Mouse (Mus musculus) cerebellum, postnatal 25 days (tissue): Measurements from ENCODE around the gene Diras1.
"Not testable (repeated sequence)": the region's sequence is repeated elsewhere in the genome, so short reads cannot be mapped to it uniquely, and the experiment has no call there.

ENCODE experiments used
- DNase-seq, 2 experiments: peaks; one replicate each; pipeline ENCODE4 v3.0.0; 2021; ENCODE audit warnings: mixed read lengths in 2 of 2

The Diras1 gene

DNA sequence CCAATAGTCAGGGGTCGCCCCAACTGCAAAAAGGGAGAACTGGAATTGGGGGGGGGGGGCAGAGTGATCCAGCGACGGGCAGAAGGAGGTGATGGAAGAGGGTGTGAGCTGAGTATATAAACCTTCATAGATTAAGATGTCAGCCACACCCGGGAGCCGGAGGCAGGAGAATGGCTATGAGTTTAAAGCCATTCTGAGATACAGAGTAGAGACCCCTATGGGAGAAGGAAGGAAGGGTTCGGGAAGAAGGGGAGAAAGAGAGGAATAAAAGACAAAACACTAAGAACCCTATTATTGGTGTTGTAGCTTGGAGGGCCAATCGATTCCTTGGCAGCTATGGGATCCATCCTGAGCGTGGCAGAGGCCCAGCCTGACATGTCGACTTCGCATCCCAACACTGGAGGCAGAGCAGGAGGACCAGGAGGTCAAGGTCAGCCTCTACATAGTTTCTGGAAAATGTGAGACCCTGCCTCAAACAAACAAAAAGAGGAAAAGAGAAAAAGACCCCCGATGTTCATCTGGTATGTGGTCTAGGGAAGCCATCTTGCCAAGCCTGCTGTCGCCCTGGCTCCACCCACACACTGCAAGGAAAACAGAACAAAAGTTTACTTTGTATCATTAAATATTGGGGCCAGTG lies at the start of gene Diras1:
Gene Diras1, minus strand, starts transcription at position 24 of the 637 bp plus-strand sequence.
- no peak for DNase-seq

DNA sequence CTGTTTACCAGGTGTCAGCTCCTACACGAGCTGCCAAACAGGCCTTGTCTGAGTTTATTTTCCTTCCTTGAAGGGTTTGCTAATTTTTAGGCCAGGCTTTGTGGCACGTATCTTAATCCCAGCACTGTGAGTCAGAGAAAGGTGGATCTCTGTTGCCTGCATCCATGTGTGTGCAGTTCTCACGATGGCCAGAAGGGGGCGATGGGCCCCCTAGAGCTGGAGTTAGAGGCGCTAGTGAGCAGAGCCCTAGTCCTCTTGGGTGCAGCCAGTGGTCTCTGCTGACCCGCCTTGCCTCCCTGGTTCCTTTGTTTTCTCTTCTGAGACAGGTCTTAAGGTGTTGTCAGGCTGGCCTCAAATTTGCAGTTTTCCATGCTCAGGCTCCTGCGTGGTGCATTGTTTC lies 48.0 kb upstream of the Diras1 start:
- no peak for DNase-seq

DNA sequence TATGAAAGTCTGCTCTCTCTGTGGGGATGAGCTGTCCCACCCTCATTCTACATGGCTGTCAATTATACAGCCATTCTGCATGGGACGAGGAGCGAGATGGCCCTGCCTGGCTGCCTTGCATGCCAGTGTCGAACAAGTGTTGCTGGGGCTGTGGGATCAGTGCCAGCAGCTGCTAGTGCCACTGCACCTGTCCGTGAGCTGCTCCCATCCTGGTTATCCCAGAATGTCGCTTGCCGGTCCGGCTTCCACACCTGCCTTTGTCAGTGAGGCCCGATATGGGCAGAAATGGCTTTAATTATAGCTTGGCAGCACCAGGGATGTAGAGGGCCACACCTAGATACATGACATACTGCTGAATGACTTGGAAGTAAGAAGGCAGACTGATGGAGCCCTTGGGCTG lies 46.8 kb upstream of the Diras1 start:
- no peak for DNase-seq

DNA sequence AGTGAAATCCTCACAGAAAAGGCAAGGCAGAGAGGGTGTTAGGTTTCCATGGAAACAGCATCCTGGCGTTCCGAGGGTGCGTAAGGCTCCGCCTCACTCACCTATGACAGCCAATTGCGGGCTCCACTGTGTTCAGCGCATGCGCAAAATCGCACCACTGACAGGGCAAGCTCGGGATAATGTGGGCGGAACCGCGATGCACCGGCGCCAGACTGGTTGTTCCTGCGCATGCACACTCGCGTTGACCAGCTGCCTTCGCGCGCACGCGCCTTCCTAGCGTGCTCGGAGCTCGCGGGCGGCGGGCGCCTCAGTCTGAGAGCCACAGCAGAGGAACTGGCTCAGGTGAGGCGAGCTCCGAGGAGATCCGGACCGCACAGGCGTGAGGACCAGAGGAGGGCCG lies 44.4 kb upstream of the Diras1 start, which contains the start of gene Thop1:
Gene Thop1, plus strand, starts transcription at position 200 of the 400 bp plus-strand sequence.
- DNase-seq = peak; percentile 97 to 98

DNA sequence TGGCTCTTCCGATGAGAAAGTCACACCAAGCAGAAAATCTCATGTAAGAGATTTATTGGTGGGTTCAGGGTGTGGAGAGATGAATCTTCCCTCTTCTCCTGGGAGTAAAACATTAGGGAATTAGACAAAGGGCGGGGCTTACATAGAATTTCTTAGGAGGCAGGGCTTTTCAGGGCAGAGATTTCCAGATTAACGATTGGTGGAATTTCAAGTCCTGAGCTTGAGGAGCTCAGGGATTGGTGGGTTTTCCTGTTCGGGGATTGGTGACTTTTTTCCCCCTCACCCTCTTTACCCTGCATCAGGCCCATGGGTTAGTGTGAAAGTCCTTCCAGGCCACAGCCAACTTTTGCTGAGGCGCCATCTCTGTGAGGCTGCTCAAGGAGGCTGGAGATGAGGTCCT lies 43.2 kb upstream of the Diras1 start:
- no peak for DNase-seq

DNA sequence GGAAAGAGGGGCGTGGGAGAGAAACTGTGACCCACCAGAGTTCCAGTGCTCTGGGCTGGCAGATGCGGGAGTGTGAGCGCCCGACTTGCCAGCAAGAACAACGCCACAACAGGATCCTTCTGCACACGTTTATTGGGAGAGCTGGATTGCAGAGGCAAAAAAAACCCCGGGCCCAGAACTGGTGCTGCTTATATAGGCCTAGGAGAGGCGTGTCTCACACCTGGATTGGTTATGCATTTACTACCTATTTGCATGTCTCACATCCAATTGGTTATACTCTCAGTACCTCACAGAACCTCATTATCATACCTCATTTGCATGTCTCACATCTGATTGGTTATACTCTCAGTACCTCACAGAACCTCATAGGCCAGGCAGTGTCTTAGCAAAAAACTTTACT lies 39.1 kb upstream of the Diras1 start:
- not testable (repeated sequence) for DNase-seq

DNA sequence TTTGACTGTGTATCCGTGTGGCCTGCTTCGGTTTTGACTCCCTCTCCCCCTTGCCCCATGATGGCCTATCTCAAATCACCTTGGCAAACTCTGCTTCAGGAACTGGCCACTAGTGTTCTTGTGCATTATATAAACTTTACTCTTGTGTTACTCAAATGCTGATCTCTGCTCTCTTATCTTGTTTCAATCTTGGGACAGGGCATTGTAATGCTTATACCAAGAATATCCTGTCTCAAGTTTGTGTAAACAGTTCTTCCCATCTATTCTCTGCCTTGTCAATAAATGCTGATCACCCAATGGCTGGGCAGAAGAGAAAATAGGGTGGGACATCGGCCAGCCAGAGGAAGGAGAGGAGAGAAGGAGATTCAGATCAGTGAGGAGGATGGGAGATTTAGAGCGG lies 37.2 kb upstream of the Diras1 start:
- DNase-seq = no peak

DNA sequence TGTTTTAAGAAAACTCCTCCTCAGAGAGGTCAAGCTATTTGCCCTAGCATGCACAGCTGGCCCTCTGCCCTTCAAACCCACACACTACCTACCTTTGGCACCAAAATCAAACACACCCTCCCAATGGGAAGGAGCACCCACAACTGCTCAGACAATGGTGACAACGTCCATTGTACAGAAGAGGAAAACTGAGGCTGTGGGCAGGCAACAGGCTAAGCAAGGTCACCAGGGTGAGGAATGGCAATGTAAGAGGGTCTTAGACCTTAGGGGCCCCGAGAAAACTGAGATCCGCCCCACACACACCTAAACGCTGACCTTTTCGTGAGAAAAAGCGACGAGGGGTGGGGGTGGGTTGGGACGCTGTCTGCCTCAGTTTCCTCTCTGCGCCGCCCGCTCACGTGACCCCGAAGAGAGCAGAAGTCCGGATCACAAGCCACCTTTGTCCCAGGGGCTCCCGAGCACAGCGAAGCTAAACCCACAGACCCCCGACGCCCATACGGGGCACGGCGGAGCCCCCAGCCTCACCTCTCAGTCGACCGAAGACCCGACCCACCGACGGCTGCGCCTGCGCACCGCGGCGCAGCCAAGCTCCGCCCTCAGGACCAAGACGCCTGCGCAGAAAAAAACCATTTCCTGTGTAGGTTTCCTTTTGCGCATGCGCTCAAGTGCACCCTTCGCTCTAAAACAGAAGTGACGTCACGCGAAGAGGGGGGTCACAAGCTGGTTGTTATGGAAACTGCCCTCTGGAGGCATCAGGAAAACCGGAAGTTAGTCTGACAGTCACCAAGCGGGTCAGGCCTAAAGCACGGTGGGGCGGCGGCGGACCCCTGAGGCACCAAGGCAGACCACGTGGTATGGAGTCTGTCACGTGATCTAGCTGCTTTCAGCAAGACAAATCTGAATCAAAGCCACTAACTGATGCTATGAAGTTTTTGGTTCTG lies 34.4 kb upstream of the Diras1 start, which contains the start of gene Sgta:
Gene Sgta, minus strand, starts transcription at position 579 of the 941 bp plus-strand sequence.
- peak; percentile 99 for DNase-seq

DNA sequence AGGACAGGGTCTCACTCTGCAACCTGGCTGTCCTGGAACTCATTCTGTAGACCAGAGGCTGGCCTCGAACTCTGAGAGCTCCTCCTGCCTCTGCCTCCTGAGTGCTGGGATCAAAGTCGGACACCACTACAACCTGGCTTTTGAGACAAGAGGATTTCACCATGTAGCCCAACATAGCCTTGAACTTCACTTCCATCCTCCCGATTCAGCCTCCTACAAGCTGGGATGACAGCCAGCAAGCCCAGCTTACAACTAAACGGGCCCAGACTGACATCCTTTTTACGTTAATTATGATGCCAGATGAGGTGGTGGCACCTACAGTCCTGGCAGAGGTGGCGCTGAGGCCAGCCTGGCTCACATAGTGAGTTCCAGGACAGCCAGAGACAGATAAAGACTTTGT lies 33.4 kb upstream of the Diras1 start:
- no peak for DNase-seq

DNA sequence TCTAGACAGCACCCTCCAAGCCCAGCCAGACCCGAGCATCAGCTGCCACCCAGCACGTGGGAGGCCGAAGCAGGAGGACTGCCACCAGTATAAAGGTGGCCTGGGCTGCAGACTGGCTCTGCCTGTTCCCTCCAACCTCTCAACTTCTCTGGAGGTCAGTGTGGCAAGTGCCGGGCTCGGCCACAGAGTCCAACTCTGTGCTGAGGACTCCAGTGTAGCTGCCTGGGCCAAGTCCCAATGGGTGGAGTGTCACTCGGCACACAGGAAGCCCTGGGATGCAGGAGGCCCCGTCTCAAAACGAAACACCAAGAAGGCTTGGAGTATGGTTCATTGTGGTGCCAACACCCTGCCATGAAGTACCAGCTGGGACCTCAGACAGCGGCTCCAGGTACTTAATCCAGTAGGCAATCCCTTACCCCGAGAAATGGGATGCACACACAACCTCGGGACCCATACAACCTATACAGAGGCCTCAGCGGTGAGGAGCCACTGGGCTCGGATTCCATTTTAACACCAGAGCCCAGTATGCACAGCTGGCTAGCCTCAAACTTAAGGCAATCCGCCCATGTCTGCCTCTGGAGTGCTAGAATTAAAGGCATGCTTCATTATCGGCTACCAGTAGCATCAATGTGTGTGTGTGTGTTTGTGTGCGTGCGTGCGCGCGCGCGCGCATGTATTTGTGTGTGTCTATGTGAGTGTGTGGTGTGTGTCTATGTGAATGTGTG lies 32.1 kb upstream of the Diras1 start:
- no peak for DNase-seq

DNA sequence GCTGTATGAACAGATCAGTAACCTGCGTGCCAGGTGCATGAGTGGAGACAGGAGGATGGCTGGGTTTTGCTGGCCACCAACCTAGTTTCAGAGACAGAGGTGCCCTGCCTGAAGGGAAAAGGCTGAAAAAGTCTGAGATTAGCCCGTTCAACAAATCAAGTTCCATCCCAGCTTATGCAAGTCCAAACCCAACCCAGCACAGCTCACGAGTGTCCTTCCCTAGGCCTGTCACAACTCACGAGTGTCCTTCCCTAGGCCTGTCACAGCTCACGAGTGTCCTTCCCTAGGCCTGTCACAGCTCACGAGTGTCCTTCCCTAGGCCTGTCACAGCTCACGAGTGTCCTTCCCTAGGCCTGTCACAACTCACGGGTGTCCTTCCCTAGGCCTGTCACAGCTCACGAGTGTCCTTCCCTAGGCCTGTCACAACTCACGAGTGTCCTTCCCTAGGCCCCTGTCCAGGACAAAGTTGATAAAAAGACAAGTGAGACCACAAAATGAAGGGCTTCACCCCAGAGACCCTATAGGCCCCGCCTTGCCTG lies 30.4 kb upstream of the Diras1 start:
- not testable (repeated sequence) for DNase-seq

DNA sequence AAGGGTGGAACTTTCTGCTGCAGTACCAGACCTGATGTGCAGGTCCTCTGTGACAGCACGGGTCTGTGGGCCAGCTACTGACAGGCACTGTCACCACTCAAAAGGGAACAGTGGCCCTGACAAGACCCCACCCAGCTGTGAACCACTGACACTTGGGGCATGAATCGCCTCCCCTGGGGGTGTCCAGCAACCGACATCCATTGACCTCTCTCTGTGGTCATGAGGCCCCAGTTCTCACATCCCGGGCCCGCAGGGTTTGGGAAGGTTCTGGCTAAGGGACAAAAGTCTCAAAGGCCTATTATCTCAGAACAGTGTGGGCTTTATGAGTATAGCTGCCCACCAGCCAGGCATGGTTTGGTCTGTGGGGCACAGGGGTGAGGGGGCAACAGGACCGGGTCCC lies 29.7 kb upstream of the Diras1 start:
- no peak for DNase-seq

DNA sequence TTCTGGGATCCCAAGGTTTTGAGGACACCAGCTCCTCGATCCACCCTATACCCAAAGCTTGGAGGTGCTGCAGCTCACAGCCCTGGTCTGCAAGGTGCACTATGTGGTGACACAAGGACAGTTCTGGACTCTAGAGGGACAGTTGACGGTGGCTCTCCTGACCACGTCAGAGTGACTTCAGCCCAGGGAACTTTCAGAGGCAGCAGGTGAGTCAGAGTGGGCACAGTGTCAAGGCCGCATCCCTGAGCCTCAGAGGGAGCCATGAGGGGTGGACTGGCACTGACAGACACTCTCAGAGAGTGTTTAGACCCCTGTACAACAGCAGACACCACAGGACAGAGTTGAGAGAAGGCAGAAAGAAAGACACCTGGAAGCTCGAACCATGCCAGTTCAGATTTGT lies 27.1 kb upstream of the Diras1 start:
- DNase-seq = no peak

DNA sequence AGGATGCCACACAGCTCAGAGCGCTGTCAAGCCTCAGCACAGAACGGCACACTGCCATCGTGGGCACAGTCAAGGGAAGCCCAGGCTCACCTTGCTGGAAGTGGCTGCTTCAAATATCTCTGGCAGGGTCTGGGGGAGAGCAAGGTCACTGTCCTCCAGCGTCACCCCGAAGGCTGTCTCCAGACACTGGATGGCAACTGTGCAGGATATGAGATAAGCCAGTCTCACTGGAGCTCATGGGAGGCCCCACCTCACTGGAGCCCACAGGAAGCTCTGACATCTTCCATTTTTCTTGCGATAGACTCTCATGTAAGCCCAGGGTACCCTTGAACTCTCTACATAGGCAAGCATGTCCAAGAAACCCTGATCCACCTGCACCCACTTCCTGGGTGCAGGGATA lies 25.7 kb upstream of the Diras1 start:
- DNase-seq = no peak

DNA sequence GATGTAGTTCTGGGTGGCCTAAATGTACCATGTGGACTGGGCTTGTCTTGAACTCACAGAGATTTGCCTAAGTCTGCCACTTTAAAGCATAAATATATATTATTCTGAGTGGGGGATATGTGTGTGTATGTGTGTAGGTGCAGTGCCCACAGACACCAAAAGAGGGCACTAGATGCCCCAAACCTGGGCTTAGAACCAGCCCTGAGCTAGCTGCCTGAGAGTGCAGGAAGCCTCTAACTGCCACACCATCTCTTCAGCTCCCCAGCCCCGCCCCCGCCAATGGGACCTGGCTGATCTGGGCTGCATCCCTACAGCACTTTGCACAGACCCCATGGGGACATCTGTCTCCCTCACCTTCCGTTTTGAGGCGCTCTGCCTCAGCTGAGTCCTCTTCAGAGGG lies 25.2 kb upstream of the Diras1 start:
- peak in 1 of 2 experiments; percentile 54 for DNase-seq

DNA sequence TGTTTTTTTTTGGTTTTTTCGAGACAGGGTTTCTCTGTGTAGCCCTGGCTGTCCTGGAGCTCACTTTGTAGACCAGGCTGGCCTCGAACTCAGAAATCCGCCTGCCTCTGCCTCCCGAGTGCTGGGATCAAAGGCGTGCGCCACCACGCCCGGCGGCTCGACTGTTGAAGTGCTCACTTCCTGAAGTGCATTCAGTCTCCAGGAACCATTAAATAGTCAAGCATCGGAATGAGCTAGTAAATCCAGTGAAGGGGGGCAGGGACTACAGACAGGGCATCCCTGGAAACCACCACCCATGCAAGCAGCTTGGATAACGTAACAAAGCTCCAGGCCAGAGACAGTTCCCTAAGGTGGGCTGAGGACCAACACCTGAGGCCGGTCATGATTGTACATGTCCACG lies 19.8 kb upstream of the Diras1 start:
- not testable (repeated sequence) for DNase-seq

DNA sequence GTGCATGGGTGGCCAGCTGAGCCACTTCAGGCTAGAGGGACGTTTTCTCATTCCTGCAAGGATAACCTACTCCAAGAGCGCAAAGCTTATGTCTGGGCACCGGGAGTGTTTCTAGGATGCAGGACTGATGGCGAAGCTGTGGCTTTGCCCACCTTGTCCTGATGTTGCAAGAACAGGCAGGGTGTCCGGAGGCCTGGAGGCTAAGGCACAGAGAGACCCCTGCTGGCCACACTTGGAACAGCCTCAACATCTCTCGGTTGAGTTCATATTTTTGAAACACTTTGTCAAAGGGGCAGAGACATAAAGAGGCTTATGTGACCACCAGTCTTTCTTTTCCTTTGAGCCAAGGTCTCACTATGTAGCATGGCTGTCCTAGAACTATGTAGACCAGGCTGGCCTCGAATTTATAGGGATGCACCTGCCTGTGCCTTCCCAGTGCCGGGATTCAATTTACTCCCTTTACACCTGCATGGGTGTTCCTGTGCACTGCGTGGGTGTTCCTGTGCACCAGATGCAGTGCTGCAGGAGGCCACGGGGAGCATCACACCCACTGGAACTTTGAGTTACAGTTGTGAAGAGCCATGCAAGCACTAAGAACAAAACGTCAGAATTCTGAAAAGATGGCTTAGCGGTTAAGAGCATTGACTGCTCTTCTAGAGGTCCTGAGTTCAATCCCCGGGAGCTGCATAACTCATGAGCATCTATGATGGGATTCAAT lies 16.2 kb upstream of the Diras1 start:
- peak; percentile 82 to 89 for DNase-seq

DNA sequence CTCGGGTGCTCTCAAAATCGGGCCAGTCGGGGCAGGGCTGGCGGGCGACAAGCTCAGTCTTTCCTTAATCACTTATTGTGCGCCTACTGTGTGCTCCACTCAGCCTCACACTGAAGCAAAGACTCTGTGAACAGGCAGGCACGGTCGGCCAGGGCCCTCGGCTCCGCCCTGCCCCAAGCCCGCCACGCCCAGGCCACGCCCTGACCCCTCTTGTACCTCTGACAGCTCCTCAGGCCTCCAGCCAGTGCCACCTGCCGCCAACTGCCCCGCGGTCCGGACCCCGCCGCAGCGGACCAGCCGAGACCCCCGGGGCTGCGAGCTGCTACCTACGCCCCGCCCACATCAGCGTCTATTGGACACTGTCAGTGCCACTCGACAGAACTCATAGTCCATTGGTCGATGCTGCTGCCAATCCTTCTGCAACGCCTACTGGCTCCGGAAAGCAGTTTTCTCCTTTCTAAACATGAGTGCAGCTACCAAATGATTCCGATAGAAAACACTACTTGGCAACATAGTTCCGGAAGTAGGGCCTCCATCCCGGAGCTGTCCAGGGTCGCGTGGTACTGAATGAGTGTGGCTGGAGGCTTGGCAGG lies 11.6 kb upstream of the Diras1 start, which contains the start of gene Slc39a3:
Gene Slc39a3, minus strand, starts transcription at position 439 of the 593 bp plus-strand sequence.
- DNase-seq = peak; percentile 100

DNA sequence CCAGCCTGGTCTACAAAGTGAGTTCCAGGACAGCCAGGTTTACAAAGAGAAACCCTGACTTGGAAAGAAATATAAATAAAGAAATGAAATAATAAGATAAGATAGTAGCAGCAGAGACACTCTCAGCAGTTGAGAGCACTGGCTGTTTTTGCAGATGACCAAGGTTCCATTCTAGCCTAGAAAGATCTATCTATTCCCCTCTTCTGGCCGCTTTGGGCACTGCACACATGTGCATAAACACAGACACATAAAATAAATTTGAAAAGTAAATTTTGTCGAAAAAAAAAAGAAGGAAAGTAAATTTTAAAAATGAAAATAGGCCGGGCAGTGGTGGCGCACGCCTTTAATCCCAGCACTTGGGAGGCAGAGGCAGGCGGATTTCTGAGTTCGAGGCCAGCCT lies 10.8 kb upstream of the Diras1 start:
- DNase-seq = peak in 1 of 2 experiments; percentile 65

DNA sequence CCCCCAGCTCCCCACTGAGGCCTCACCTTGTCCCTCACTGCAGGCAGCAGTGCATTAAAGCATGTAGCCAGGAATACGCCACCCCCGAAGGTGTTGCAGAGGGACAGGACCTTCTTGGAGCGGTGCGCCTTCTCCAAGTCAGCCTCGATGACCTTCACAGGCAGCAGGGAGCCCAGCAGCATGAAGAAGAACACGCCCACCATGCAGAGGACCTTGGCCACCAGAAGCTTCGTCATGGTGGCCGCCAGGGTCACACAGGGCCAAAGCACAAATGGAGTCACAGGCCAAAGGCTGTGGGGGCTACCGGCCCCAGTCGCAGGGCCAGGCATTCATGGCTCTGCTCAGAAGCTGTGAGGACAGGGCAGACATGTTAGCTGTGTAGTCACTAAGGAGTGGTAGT lies 8.1 kb upstream of the Diras1 start:
- no peak for DNase-seq

DNA sequence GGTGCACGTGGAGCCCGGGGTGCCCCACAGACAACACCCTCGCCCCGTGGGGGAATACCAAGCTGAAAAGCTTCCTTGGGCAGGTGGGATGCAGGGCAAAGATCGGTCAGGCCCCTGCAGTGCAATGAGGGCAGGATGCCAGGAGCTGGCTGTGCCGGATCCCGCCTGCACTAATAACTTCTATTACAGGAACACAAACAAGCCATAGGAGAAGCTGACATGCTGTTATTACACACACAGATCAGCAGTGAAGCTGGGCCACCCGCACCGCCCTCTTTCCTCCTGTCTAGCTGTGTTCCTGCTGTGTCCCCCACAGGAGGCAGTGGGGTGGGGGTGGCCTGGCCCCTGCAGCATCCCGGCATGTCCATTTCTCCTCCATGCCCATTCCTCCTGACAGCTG lies 3.6 kb upstream of the Diras1 start:
- peak in 1 of 2 experiments; percentile 64 for DNase-seq

DNA sequence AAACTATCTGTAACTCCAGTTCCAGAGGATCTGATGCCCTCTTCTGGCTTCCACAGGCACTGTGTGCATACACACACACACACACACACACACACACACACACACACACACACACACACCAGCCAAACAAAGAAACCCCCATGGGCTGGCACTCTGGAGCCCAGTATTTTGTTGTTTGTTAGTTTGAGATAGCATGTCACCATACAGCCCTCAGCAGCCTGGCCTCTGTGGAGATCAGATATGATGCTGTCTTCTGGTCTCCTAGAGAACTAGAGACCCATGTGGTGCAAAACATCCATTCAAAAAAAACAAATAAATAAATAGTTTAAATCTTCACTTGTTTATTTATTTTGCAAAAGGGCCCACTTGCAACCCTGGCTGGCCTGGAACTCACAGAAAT lies 2.8 kb upstream of the Diras1 start:
- DNase-seq = no peak
